Mouse (Mus musculus): ENCODE data around the gene Zfyve27. TPM values are rescaled to one million over a fixed set of nuclear protein-coding genes. Genes with fewer than 3 reads are reported as not detected.

Gene Zfyve27
- polyA plus RNA-seq, 1 experiment from 2014 or later = 32.0 TPM

DNA sequence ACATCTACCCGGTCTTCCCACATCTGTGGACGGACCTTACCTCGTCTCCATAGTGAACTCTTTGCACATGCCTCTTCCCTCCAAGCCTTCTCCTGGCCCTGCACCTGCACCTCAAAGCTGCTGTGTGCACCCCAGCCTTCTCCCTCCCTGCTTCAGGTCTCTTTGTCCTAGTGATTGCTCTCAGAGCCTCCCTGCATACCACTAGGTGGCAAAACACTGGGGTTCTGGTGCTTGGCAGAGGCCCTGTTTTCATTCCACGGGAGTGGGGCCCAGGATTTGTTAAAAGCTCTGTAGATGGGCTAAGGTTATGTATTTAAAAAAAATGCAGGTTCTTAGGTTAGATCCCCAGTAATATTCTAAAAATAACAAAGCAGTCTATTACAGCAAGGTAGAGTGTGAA, 33.3 kb downstream of the Zfyve27 start:
- no peaks in the 10 kb centered on the region for H3K9me3 ChIP-seq
- H3K27me3 ChIP-seq (replicated peaks; ENCODE audit: low read depth, poor library complexity, severe bottlenecking) = peaks cover 52% of the 10 kb centered on the region
- WGBS = 74% methylated on average over 4 of the region's 4 CpGs

DNA sequence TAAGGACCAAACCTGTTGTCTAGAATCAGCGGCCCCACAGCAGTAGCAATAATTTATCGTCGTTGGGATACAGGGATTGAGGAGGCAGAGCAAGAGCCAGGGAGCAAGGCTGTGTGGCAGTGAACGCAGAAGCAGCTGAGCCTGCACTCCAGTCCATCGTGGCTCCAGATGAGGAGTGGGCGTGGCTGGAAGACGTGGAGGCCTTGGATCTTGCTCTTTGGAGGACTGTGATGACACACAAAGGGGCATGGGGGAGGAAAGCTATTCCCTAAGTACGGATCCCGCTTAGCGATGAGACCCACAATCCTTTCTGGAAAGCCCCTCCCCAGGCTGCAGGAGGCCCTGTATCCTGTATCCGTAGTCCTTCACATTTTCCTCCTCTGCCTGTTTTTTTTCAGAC, 34.3 kb downstream of the Zfyve27 start:
- Histone ChIP-seq H3K27me3 (replicated peaks; ENCODE audit: low read depth, poor library complexity, severe bottlenecking) (peaks cover 61% of the 10 kb centered on the region), H3K36me3 (replicated peaks) (peaks cover 6% of the 10 kb centered on the region; the same call in 1 of the 2 replicates)
- 50% methylated on average over 11 of the region's 11 CpGs for WGBS

More for the DNA sequence above, 33.3 kb downstream of the Zfyve27 start:
- no peak for DNase-seq (ENCODE audit: low spot score)
- Histone ChIP-seq H3K4me3 (no peak overlapping the region), H3K27ac (replicated peaks) (no peak overlapping the region), H3K4me1 (peaks cover 21% of the 10 kb centered on the region), H3K36me3 (replicated peaks) (peaks cover 12% of the 10 kb centered on the region)

DNA sequence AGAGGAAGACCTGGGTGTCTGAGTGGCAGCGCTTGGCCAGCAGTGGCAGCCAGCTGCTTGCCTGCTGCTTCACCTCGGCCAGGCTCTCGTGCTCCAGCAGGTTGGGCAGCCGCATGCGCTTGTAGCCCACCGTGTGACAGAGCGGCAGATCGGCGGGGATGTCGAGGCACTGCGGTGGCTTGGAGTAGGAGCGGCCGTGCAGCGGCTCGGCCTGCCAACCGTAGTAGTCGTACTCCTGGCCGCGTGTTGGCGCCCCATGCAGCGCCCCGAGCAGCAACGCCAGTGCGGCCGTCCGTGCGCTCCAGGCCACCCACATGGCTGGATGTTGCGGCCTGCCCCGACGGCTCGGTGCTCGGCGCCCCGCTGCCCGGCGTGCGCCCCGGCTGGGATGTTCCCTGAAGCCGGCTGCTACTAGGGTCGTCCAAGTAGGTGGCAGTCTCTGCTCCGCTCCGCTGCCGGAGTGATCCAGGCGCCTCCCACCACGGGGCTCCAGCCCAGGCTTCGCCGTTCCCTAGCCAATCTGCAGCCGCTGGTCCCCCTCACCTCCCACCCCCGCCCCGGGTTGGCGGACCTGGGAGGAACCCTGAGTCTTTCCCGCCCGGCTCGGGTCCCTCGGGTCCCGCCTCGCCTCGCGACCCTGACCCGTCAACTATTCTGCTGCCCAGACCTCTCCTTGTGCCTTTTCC, 38.1 kb downstream of the Zfyve27 start, which contains the start of gene Sfrp5:
TSS of gene Sfrp5 (minus strand) at position 557 of the 686 bp plus-strand sequence.
- WGBS = 1% methylated on average over 60 of the region's 60 CpGs
- Histone ChIP-seq H3K36me3 (replicated peaks) (no peaks in the 10 kb centered on the region), H3K27ac (replicated peaks) (no peak within 1 kb of the TSS), H3K27me3 (replicated peaks; ENCODE audit: low read depth, poor library complexity, severe bottlenecking) (peaks cover 91% of the 10 kb centered on the region), H3K4me1 (peaks cover 31% of the 10 kb centered on the region), H3K9me3 (0 out of 2 replicates have a peak, but pooled peaks cover 4% of the 10 kb centered on the region), H3K4me3 (peak within 1 kb of the TSS; percentile 51)
- peak; percentile 65 for DNase-seq (ENCODE audit: low spot score)

More for the DNA sequence above, 34.3 kb downstream of the Zfyve27 start:
- 0 out of 2 replicates have a peak, but pooled peaks cover 4% of the 10 kb centered on the region for H3K9me3 ChIP-seq
- peaks cover 25% of the 10 kb centered on the region for H3K4me1 ChIP-seq
- H3K4me3 ChIP-seq = no peak overlapping the region
- no peak overlapping the region for H3K27ac ChIP-seq (replicated peaks)
- DNase-seq (ENCODE audit: low spot score) = no peak

DNA sequence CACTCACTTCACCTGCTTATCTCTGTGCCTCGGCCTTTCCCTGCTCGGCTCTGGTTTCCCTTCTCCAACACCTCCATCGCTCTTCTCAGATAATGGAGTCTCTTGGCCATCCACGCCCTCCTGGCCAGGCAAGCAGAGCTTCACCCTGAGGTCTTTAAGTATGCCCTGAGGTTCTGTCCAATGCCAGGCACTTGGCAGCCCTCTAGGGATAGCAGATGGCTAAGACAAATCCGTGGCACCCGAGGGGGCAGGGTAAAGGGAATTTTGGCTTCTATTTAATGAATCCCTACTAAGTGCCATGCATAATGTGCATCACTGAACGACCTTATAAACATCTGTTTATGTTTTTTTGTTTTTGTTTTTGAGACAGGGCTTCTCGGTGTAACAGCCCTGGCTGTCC, 38.7 kb downstream of the Zfyve27 start:
- peaks cover 90% of the 10 kb centered on the region for H3K27me3 ChIP-seq (replicated peaks; ENCODE audit: low read depth, poor library complexity, severe bottlenecking)
- 40% methylated on average over 8 of the region's 8 CpGs for WGBS
- no peak overlapping the region for H3K27ac ChIP-seq (replicated peaks)
- no peaks in the 10 kb centered on the region for H3K36me3 ChIP-seq (replicated peaks)
- peaks cover 32% of the 10 kb centered on the region for H3K4me1 ChIP-seq
- H3K9me3 ChIP-seq = 0 out of 2 replicates have a peak, but pooled peaks cover 4% of the 10 kb centered on the region
- DNase-seq (ENCODE audit: low spot score) = no peak
- H3K4me3 ChIP-seq = peak overlapping the region; percentile 51

DNA sequence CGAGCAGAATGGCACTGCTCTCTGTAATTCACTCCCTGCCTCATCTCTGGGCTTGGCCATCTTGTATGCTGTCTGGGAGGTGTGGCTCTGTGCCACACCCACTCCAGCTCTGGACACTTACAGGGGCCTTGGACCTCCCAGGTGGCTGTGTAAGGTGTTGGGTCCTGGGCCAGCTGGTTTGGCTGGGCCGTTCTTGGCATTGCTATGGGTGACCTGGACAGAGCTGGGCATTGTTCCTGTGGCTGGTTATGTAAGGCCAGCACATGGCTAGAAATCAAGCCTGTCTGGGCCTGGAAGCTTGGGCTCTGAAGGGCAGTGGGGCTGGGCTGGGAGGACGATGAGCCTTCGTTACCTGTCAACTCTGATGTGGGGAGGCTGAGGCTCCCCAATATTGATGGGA, 40.6 kb downstream of the Zfyve27 start:
- 86% methylated on average over 4 of the region's 4 CpGs for WGBS
- Histone ChIP-seq H3K36me3 (replicated peaks) (no peaks in the 10 kb centered on the region), H3K27ac (replicated peaks) (no peak overlapping the region), H3K4me1 (peaks cover 35% of the 10 kb centered on the region), H3K4me3 (no peak overlapping the region), H3K9me3 (0 out of 2 replicates have a peak, but pooled peaks cover 4% of the 10 kb centered on the region), H3K27me3 (replicated peaks; ENCODE audit: low read depth, poor library complexity, severe bottlenecking) (peaks cover 83% of the 10 kb centered on the region)
- no peak for DNase-seq (ENCODE audit: low spot score)

DNA sequence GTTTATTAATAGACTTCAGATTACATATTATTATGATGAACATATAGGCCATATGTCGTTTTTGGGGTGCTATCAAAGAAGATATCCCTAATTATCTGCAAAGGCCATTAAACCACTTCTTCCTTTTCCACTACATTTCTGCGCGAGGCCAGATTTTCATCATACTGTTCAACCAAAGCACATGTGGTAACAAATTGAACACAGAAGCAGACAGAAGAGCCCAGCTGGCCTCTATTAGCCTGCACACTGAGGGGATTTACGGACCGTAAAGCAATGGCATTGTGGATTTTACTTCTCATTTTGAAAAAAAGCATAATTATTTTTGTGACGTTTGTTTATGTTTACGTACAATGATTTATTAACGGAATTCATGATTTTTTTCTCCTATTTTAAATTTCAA, 41.5 kb downstream of the Zfyve27 start:
- Histone ChIP-seq H3K27ac (replicated peaks) (no peak overlapping the region), H3K4me1 (peaks cover 41% of the 10 kb centered on the region), H3K36me3 (replicated peaks) (no peaks in the 10 kb centered on the region), H3K4me3 (no peak overlapping the region), H3K9me3 (0 out of 2 replicates have a peak, but pooled peaks cover 4% of the 10 kb centered on the region), H3K27me3 (replicated peaks; ENCODE audit: low read depth, poor library complexity, severe bottlenecking) (peaks cover 79% of the 10 kb centered on the region)
- WGBS = 64% methylated on average over 8 of the region's 8 CpGs
- peak; percentile 56 for DNase-seq (ENCODE audit: low spot score)

DNA sequence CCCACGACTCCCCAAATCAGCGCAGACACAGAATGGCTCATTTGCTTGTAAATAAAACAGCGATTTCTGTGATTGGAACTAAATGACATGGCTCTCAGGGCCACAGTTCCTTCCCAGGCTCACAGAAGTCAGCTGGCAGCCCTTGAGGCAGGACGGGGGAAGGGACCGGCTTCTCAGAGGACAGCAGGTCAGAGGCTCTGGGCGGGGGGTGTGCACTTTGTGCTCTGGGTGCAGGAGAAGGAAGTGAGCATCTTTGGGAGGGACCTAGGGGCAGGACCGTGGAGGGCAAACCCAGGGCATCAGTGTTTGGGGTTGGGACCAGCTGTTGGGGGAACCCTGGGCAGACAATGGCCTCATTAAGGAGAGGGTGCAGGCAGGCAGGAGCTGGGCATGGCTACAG, 45.7 kb downstream of the Zfyve27 start:
- H3K9me3 ChIP-seq = no peaks in the 10 kb centered on the region
- H3K27me3 ChIP-seq (replicated peaks; ENCODE audit: low read depth, poor library complexity, severe bottlenecking) = peaks cover 36% of the 10 kb centered on the region
- DNase-seq (ENCODE audit: low spot score) = no peak
- 40% methylated on average over 7 of the region's 7 CpGs for whole genome bisulfite sequencing
- no peak overlapping the region for H3K27ac ChIP-seq (replicated peaks)
- H3K36me3 ChIP-seq (replicated peaks) = no peaks in the 10 kb centered on the region
- peaks cover 29% of the 10 kb centered on the region for H3K4me1 ChIP-seq
- no peak overlapping the region for H3K4me3 ChIP-seq

DNA sequence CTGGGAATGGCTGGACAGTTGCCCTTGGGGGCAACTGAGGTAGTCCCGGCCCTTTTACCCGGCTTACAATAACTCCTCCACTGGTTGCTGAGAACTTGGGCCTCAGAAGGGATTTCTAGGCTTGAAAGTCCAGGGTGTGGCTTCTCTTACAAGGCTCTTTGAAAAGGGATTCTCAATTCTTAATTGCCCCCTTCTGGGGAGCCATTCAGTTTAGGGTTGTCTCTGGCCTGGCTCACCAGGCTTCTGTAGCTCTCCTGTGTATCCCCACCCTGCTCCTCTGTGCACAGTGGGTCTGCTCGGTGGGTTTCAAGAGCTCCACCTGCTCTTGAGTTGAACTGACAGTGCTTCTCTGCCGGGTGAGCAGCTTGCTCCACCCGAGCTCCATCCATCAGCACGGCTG, 46.2 kb downstream of the Zfyve27 start:
- Histone ChIP-seq H3K4me1 (peaks cover 25% of the 10 kb centered on the region), H3K9me3 (no peaks in the 10 kb centered on the region), H3K27ac (replicated peaks) (no peak overlapping the region), H3K27me3 (replicated peaks; ENCODE audit: low read depth, poor library complexity, severe bottlenecking) (peaks cover 32% of the 10 kb centered on the region; the same call in 1 of the 2 replicates), H3K36me3 (replicated peaks) (no peaks in the 10 kb centered on the region), H3K4me3 (no peak overlapping the region)
- DNase-seq (ENCODE audit: low spot score) = no peak
- WGBS = 60% methylated on average over 6 of the region's 6 CpGs

DNA sequence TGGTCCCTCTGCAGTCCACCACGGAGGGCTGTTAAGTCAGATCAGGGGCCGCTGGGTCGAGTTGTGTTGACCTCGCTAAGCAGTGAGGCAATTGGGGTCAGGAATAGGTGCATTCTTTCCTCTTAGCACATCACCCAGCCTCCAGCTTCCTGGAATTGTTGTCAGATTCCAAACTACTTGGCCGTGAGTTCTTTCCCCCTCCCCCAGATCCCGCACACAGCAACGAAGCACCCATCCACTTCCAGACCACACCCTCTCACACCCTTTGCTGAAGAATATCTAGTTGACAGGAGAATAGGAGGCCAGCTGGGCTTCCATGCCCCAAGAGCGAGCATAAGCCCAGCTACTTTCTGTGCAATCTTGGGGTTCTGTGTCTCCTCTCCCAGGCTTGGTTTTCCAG, 48.2 kb downstream of the Zfyve27 start:
- H3K27me3 ChIP-seq (replicated peaks; ENCODE audit: low read depth, poor library complexity, severe bottlenecking) = 0 out of 2 replicates have a peak, but pooled peaks cover 20% of the 10 kb centered on the region
- H3K27ac ChIP-seq (replicated peaks) = no peak overlapping the region
- H3K36me3 ChIP-seq (replicated peaks) = no peaks in the 10 kb centered on the region
- H3K4me3 ChIP-seq = no peak overlapping the region
- H3K4me1 ChIP-seq = peaks cover 21% of the 10 kb centered on the region
- no peak for DNase-seq (ENCODE audit: low spot score)
- 24% methylated on average over 8 of the region's 8 CpGs for WGBS
- no peaks in the 10 kb centered on the region for H3K9me3 ChIP-seq

DNA sequence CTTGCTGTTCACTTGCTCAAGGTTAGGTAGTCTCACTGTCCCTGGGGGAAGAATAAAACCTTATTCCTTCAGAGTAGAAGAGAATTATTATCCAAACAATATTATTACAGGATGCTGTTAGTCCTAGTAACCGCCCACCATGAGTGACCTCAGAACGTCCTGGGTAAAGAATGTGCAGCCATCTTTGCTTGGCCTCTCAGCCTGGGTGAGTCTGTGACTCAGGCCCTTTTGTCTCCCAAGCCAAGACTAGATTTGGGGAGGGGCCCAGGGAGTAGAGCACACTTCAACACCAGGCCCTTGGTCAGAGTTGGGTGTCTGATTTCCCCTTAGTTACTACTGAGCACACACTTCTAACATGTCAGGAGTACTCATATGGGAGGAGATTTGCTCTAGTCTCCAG, 50.9 kb downstream of the Zfyve27 start:
- H3K4me3 ChIP-seq = no peak overlapping the region
- H3K27me3 ChIP-seq (replicated peaks; ENCODE audit: low read depth, poor library complexity, severe bottlenecking) = 0 out of 2 replicates have a peak, but pooled peaks cover 2% of the 10 kb centered on the region
- 80% methylated on average over 2 of the region's 2 CpGs for WGBS
- H3K36me3 ChIP-seq (replicated peaks) = no peaks in the 10 kb centered on the region
- H3K9me3 ChIP-seq = no peaks in the 10 kb centered on the region
- H3K27ac ChIP-seq (replicated peaks) = no peak overlapping the region
- H3K4me1 ChIP-seq = peaks cover 15% of the 10 kb centered on the region
- no peak for DNase-seq (ENCODE audit: low spot score)

DNA sequence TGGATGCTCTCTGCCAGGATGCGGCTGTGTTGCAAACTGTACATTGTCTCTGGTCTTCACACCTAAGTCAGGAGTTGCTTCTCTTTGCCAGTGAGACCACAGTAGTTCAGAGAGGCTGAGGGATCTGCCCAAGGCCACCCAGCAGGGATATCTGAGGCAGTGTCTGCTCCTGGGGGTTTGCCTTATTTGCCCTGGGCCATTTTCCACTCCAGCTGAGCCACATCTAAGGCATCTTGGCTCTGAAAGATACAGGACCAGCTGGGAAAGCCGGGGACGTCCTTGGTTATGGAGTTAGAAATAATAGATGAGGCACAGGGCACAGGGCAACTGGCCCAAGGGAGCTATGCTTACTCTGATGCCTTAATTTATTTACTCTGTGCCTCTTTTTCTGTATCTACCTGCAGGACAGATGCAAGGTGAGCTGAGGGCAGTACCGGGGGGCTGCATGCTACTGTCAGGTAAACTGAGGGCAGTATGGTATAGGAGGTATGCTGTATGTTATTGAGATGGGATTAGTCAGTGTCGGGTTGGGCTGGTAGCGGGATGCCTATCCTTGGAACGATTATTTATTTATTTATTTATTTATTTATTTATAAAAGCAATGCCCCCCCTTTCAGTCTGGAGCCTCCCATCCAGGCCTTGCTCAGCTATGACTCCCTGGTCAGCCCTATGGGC, 53.1 kb downstream of the Zfyve27 start:
- H3K4me1 ChIP-seq = peaks cover 3% of the 10 kb centered on the region
- no peaks in the 10 kb centered on the region for H3K36me3 ChIP-seq (replicated peaks)
- 77% methylated on average over 7 of the region's 7 CpGs for WGBS

DNA sequence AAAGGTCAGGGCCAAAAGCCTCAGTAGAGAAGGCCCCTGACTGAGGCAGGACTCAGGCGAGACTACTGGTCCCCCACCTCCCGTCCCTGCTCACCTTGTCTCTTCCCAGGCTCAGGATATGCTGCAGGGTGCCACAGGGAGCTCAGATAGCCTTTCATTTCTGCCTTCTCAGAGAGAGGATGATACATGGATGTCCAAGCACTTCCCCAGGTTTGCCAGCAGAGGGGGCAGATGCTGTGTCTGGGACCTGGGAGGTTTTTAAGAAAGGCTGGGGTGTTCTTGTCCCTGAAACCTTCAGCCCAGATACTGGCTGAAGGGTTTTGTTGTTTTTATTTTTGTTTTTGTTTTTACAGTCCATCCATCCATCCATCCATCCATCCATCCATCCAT, 53.6 kb downstream of the Zfyve27 start:
- peak; percentile 31 for DNase-seq (ENCODE audit: low spot score)
- WGBS = 9% methylated on average over 2 of the region's 2 CpGs
- Histone ChIP-seq H3K4me1 (no peaks in the 10 kb centered on the region), H3K4me3 (no peak overlapping the region), H3K9me3 (no peaks in the 10 kb centered on the region), H3K36me3 (replicated peaks) (no peaks in the 10 kb centered on the region), H3K27ac (replicated peaks) (no peak overlapping the region), H3K27me3 (replicated peaks; ENCODE audit: low read depth, poor library complexity, severe bottlenecking) (no peaks in the 10 kb centered on the region)

More for the DNA sequence above, 53.1 kb downstream of the Zfyve27 start:
- DNase-seq (ENCODE audit: low spot score) = no peak
- Histone ChIP-seq H3K27me3 (replicated peaks; ENCODE audit: low read depth, poor library complexity, severe bottlenecking) (no peaks in the 10 kb centered on the region), H3K4me3 (no peak overlapping the region), H3K9me3 (no peaks in the 10 kb centered on the region), H3K27ac (replicated peaks) (no peak overlapping the region)

DNA sequence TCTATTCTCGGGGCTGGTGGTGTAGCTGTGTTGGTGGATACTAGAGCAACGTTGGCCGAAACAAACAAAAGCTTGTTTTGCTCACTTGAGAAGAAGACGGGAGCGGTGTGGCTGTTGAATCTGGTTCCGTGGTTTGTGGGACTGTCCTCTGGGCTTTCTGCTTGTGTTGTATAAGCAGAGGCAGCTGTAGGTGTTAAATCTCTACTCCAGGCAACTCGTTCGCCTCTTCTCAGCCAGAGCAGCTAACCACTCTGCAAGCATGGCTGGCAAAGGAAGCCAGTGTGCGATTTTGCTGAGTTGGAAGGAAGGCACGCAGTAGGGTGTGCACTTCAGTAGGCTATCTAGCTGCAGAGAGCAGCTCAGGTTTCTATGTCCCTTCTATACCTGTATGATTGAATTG, 62.7 kb downstream of the Zfyve27 start:
- no peak for DNase-seq (ENCODE audit: low spot score)
- Histone ChIP-seq H3K36me3 (replicated peaks) (no peaks in the 10 kb centered on the region), H3K27me3 (replicated peaks; ENCODE audit: low read depth, poor library complexity, severe bottlenecking) (no peaks in the 10 kb centered on the region), H3K4me3 (no peak overlapping the region), H3K9me3 (no peaks in the 10 kb centered on the region), H3K4me1 (no peaks in the 10 kb centered on the region), H3K27ac (replicated peaks) (no peak overlapping the region)
- 83% methylated on average over 10 of the region's 10 CpGs for WGBS
